Mouse (Mus musculus) heart, adult 18-20 months (tissue): ENCODE measurements at regions not wholly inside any gene's neighbourhood (a gene's known extent, or its start where the extent isn't known, plus 50 kb on each side); places are given as distances from the start of the nearest gene placed in this dataset.

ENCODE experiments used
- DNase-seq, 2 experiments: peaks; one replicate each; pipeline ENCODE4 v3.0.0; 2021 to 2022; ENCODE audit warnings: mixed read lengths in 1 of 2

- no peak for DNase-seq
These were observed 278.5 kb downstream of the Olfr1505 start for GRCm38 (mm10) chr19:14191820-14192219.

- no peak for DNase-seq
These were observed 284.5 kb downstream of the Olfr1505 start for GRCm38 (mm10) chr19:14197864-14198263.

GRCm38 (mm10) chr19:14220507-14220909 lies 307.2 kb downstream of the Olfr1505 start:
- no peak for DNase-seq

GRCm38 (mm10) chr19:14225061-14225696 lies 311.8 kb downstream of the Olfr1505 start:
- DNase-seq: peak; percentile 48 to 86

- DNase-seq: peak in 1 of 2 experiments; percentile 7
These were observed 312.5 kb downstream of the Olfr1505 start for GRCm38 (mm10) chr19:14225787-14226186.

GRCm38 (mm10) chr19:14226521-14226920 lies 313.2 kb downstream of the Olfr1505 start:
- DNase-seq: peak; percentile 79 to 81

GRCm38 (mm10) chr19:14243565-14243964 lies 330.2 kb downstream of the Olfr1505 start:
- no peak for DNase-seq

- DNase-seq: no peak
These were observed 333.8 kb downstream of the Olfr1505 start for GRCm38 (mm10) chr19:14246973-14247614.

GRCm38 (mm10) chr19:14247979-14248378 lies 334.6 kb downstream of the Olfr1505 start:
- DNase-seq: peak; percentile 40 to 47

GRCm38 (mm10) chr19:14258621-14259051 lies 339.2 kb downstream of the Tle4 start:
- no peak for DNase-seq

GRCm38 (mm10) chr19:14259223-14259622 lies 338.6 kb downstream of the Tle4 start:
- DNase-seq: no peak

- no peak for DNase-seq
These were observed 308.5 kb downstream of the Tle4 start for GRCm38 (mm10) chr19:14289331-14289737.

- DNase-seq: no peak
These were observed 306.9 kb downstream of the Tle4 start for GRCm38 (mm10) chr19:14290911-14291310.

GRCm38 (mm10) chr19:14293172-14293571 lies 304.7 kb downstream of the Tle4 start:
- no peak for DNase-seq

GRCm38 (mm10) chr19:14301176-14301943 lies 296.5 kb downstream of the Tle4 start:
- no peak for DNase-seq

- no peak for DNase-seq
These were observed 283.6 kb downstream of the Tle4 start for GRCm38 (mm10) chr19:14314301-14314700.

- DNase-seq: no peak
These were observed 278.1 kb downstream of the Tle4 start for GRCm38 (mm10) chr19:14319677-14320191.

GRCm38 (mm10) chr19:14325353-14326052 lies 272.3 kb downstream of the Tle4 start:
- no peak for DNase-seq

GRCm38 (mm10) chr19:14333041-14334012 lies 264.5 kb downstream of the Tle4 start:
- DNase-seq: no peak

- DNase-seq: no peak
These were observed 260.8 kb downstream of the Tle4 start for GRCm38 (mm10) chr19:14337025-14337424.

GRCm38 (mm10) chr19:14340759-14341158 lies 257.1 kb downstream of the Tle4 start:
- DNase-seq: no peak
